Mouse (Mus musculus) embryonic facial prominence, embryonic 11.5 days (tissue): ENCODE measurements around the gene Ralgps1. TPM values are rescaled to one million over a fixed set of nuclear protein-coding genes. Genes with fewer than 3 reads are reported as not detected.

ENCODE experiments used
- ATAC-seq: fragments of 200-750 bp; cut with Nextera tagmentation; replicated peaks from 2 replicates; pipeline ENCODE4 v1.8.0; 2017; ENCODE audit warnings: low read depth; ENCODE audit not compliant: insufficient number of reproducible peaks, low FRiP score, low TSS enrichment
- DNase-seq: peaks from one replicate; pipeline ENCODE4 v3.0.0-alpha.2; 2015; ENCODE audit warnings: low spot score
- H3K27ac ChIP-seq: fragments of 300-500 bp; sonication (generic); replicated peaks from 2 replicates; pipeline ENCODE4 v1.5.1; 2014; ENCODE audit warnings: mild to moderate bottlenecking, low read depth, low read length, control low read depth
- H3K27me3 ChIP-seq: fragments of 300-500 bp; sonication (generic); 2 replicates; pipeline ENCODE4 v1.6.1; 2014; ENCODE audit warnings: mild to moderate bottlenecking, low read length, moderate library complexity, mixed read lengths; ENCODE audit not compliant: control insufficient read depth, insufficient read depth
- H3K36me3 ChIP-seq: fragments of 300-500 bp; sonication (generic); replicated peaks from 2 replicates; pipeline ENCODE4 v1.6.1; 2014; ENCODE audit warnings: low read depth, mild to moderate bottlenecking, low read length, moderate library complexity, mixed read lengths; ENCODE audit not compliant: control insufficient read depth, insufficient read depth
- H3K4me1 ChIP-seq: fragments of 300-500 bp; sonication (generic); 2 replicates; pipeline ENCODE4 v1.6.1; 2014; ENCODE audit warnings: low read length, mixed read lengths; ENCODE audit not compliant: control insufficient read depth, insufficient read depth
- H3K4me2 ChIP-seq: fragments of 300-500 bp; sonication (generic); 2 replicates; pipeline ENCODE4 v1.6.1; 2014; ENCODE audit warnings: low read depth, mild to moderate bottlenecking, control low read depth, low read length, moderate library complexity
- H3K4me3 ChIP-seq: fragments of 300-500 bp; sonication (generic); 2 replicates; pipeline ENCODE4 v1.5.1; 2014; ENCODE audit warnings: low read depth, low read length, control low read depth
- H3K9ac ChIP-seq: fragments of 300-500 bp; sonication (generic); replicated peaks from 2 replicates; pipeline ENCODE4 v1.6.1; 2014; ENCODE audit warnings: mild to moderate bottlenecking, control low read depth, low read length
- H3K9me3 ChIP-seq: fragments of 300-500 bp; sonication (generic); replicated peaks from 2 replicates; pipeline ENCODE4 v1.6.1; 2016; ENCODE audit warnings: mild to moderate bottlenecking, low read length, inconsistent platforms, mixed read lengths; ENCODE audit not compliant: control insufficient read depth
- WGBS: fragments of 180-500 bp; shearing (Covaris S2); extraction: QIAGEN DNeasy Blood & Tissue Kit; methylation state at CpG from one replicate; pipeline ENCODE4 v1.1.7; 2014; 5-methylcytosine and 5-hydroxymethylcytosine counted together
- polyA plus RNA-seq: library from polyadenylated mRNA; unstranded; fragments of >200 nt; fragmentation: Nextera tagmentation; extraction: Ambion mirVana; gene quantifications from 2 replicates; pipeline ENCODE4 v1.2.1, GENCODE M21; 2014

The Ralgps1 gene
- polyA plus RNA-seq, 1 experiment from 2014 or later, result 3.9 TPM

GRCm38 (mm10) chr2:33187874-33188273, 183.4 kb downstream of the Ralgps1 start:
- Histone ChIP-seq H3K4me2 (no peak overlapping the region), H3K27ac (no peak overlapping the region), H3K36me3 (no peaks in the 10 kb centered on the region), H3K9ac (no peak overlapping the region), H3K27me3 (no peaks in the 10 kb centered on the region), H3K4me1 (no peaks in the 10 kb centered on the region), H3K9me3 (no peaks in the 10 kb centered on the region), H3K4me3 (no peak overlapping the region)
- WGBS, result 97% methylated on average over 2 of the region's 2 CpGs
- no peak for ATAC-seq
- no peak for DNase-seq

GRCm38 (mm10) chr2:33186505-33186904, 184.8 kb downstream of the Ralgps1 start:
- no peaks in the 10 kb centered on the region for H3K27me3 ChIP-seq
- WGBS, result 82% methylated on average over 7 of the region's 7 CpGs
- H3K4me3 ChIP-seq, result no peak overlapping the region
- no peaks in the 10 kb centered on the region for H3K9me3 ChIP-seq
- DNase-seq (no peak), ATAC-seq (no peak)
- H3K4me2 ChIP-seq, result no peak overlapping the region
- no peak overlapping the region for H3K27ac ChIP-seq
- H3K9ac ChIP-seq, result no peak overlapping the region
- no peaks in the 10 kb centered on the region for H3K36me3 ChIP-seq
- H3K4me1 ChIP-seq, result no peaks in the 10 kb centered on the region

- Histone ChIP-seq H3K9ac (no peak overlapping the region), H3K9me3 (no peaks in the 10 kb centered on the region), H3K27ac (no peak overlapping the region), H3K36me3 (no peaks in the 10 kb centered on the region), H3K4me1 (no peaks in the 10 kb centered on the region), H3K4me2 (no peak overlapping the region), H3K27me3 (no peaks in the 10 kb centered on the region), H3K4me3 (no peak overlapping the region)
- peak; percentile 60 for DNase-seq
- no peak for ATAC-seq
- WGBS, result 67% methylated on average over 7 of the region's 7 CpGs
Measured at GRCm38 (mm10) chr2:33185258-33185657, 186.0 kb downstream of the Ralgps1 start.

GRCm38 (mm10) chr2:33184641-33185040, 186.6 kb downstream of the Ralgps1 start:
- Histone ChIP-seq H3K4me1 (no peaks in the 10 kb centered on the region), H3K36me3 (no peaks in the 10 kb centered on the region), H3K9ac (no peak overlapping the region), H3K4me3 (no peak overlapping the region), H3K27me3 (no peaks in the 10 kb centered on the region), H3K4me2 (no peak overlapping the region), H3K27ac (no peak overlapping the region), H3K9me3 (no peaks in the 10 kb centered on the region)
- DNase-seq, result no peak
- WGBS, result 87% methylated on average over 10 of the region's 10 CpGs
- ATAC-seq, result no peak

- H3K27me3 ChIP-seq, result no peaks in the 10 kb centered on the region
- H3K36me3 ChIP-seq, result no peaks in the 10 kb centered on the region
- no peak overlapping the region for H3K27ac ChIP-seq
- H3K4me3 ChIP-seq, result no peak overlapping the region
- no peak overlapping the region for H3K9ac ChIP-seq
- H3K9me3 ChIP-seq, result no peaks in the 10 kb centered on the region
- ATAC-seq (no peak), DNase-seq (no peak)
- no peak overlapping the region for H3K4me2 ChIP-seq
- H3K4me1 ChIP-seq, result no peaks in the 10 kb centered on the region
- WGBS, result 91% methylated on average over 7 of the region's 7 CpGs
Measured at GRCm38 (mm10) chr2:33183321-33183720, 188.0 kb downstream of the Ralgps1 start.

GRCm38 (mm10) chr2:33179930-33180630, 191.2 kb downstream of the Ralgps1 start:
- Histone ChIP-seq H3K27me3 (no peaks in the 10 kb centered on the region), H3K36me3 (no peaks in the 10 kb centered on the region), H3K9me3 (no peaks in the 10 kb centered on the region), H3K27ac (no peak overlapping the region), H3K9ac (no peak overlapping the region), H3K4me2 (no peak overlapping the region), H3K4me3 (no peak overlapping the region), H3K4me1 (no peaks in the 10 kb centered on the region)
- 68% methylated on average over 16 of the region's 16 CpGs for WGBS
- DNase-seq (no peak), ATAC-seq (no peak)

- DNase-seq, result no peak
- no peaks in the 10 kb centered on the region for H3K9me3 ChIP-seq
- ATAC-seq, result no peak
- no peaks in the 10 kb centered on the region for H3K4me1 ChIP-seq
- H3K4me3 ChIP-seq, result no peak overlapping the region
- WGBS, result 72% methylated on average over 14 of the region's 14 CpGs
- H3K27me3 ChIP-seq, result no peaks in the 10 kb centered on the region
- no peak overlapping the region for H3K27ac ChIP-seq
- no peaks in the 10 kb centered on the region for H3K36me3 ChIP-seq
- no peak overlapping the region for H3K4me2 ChIP-seq
- H3K9ac ChIP-seq, result no peak overlapping the region
Measured at GRCm38 (mm10) chr2:33179171-33179929, 191.9 kb downstream of the Ralgps1 start.

GRCm38 (mm10) chr2:33178243-33178932, 192.9 kb downstream of the Ralgps1 start:
- H3K27ac ChIP-seq, result no peak overlapping the region
- H3K4me2 ChIP-seq, result no peak overlapping the region
- no peaks in the 10 kb centered on the region for H3K36me3 ChIP-seq
- ATAC-seq (peak; percentile 65), DNase-seq (no peak)
- H3K4me3 ChIP-seq, result no peak overlapping the region
- no peaks in the 10 kb centered on the region for H3K27me3 ChIP-seq
- H3K9ac ChIP-seq, result no peak overlapping the region; the same call in 1 of the 2 replicates
- no peaks in the 10 kb centered on the region for H3K4me1 ChIP-seq
- 58% methylated on average over 11 of the region's 11 CpGs for WGBS
- no peaks in the 10 kb centered on the region for H3K9me3 ChIP-seq
